Mouse (Mus musculus): ENCODE measurements at regions not wholly inside any gene's neighbourhood (a gene's known extent, or its start where the extent isn't known, plus 50 kb on each side); places are given as distances from the start of the nearest gene placed in this dataset.
"Not testable (repeated sequence)": the region's sequence is repeated elsewhere in the genome, so short reads cannot be mapped to it uniquely, and the experiment has no call there.

DNA sequence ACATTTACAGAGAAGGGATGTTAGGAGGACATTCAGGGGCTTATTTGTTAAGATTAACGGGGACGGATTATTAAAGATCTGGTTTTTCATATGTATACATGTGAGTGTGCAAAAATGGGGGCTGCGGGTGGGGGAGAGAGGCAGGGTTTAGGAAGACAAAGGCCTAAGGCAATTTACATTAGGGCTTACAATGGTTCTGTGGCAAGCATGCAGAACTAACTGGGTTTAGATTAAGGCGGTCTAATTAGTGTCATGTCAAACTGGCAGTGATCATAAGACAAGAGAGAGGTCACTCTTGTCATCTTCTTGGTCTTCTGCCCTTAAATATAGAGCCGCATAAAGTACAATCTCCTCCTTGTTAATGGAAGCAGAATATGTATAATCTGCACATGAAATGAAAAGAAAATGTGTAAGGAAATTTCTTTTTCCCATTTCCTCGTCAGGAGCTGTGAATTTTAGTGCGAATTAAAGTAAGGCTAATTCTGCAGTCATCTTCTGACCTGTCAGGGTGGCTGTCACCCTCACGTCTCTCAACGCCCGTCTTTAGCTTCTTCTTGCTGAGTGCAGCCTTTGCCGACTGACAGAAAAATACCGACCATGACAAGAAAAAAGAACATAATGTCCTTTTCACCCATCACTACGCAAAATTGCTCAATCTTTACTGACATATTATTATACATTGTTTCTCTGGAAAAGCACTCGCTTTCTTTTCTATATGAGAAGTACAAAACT, 256.6 kb upstream of the Meis2 start:
- in situ Hi-C loops (cut with MboI; ENCODE audit: low sequenced_read_pairs in 2 of 2, unreplicated experiment in 2 of 2): no loop called here
- no peaks in the 10 kb centered on the region for H3K4me1 ChIP-seq (ENCODE audit: control insufficient read depth in 2 of 2, insufficient read depth in 2 of 2, low read length in 2 of 2, poor library complexity in 1 of 2)
- H3K9ac ChIP-seq (ENCODE audit: insufficient read depth, low read depth, low read length, poor library complexity, severe bottlenecking): no peak overlapping the region
- no peak overlapping the region for H3K4me3 ChIP-seq (ENCODE audit: insufficient read depth in 1 of 2, low read depth in 1 of 2, low read length in 2 of 2, poor library complexity in 1 of 2, severe bottlenecking in 1 of 2)
- DNase-seq (ENCODE audit: low read depth, low spot score): no peak
- no peak for TF ChIP-seq MAFK (IDR thresholded peaks at IDR 0.05; ENCODE audit: insufficient read depth, low read depth, low read length)
- no peak for TF ChIP-seq ZNF384 (IDR thresholded peaks at IDR 0.05; ENCODE audit: low read depth, low read length)
- no peak for TF ChIP-seq CHD2 (IDR thresholded peaks at IDR 0.05; ENCODE audit: low read depth, low read length)
- no peak for TF ChIP-seq ZC3H11A (IDR thresholded peaks at IDR 0.05; ENCODE audit: borderline replicate concordance, low read depth, low read length)
- TF ChIP-seq HCFC1 (IDR thresholded peaks at IDR 0.05; ENCODE audit: borderline replicate concordance, insufficient read depth, low read length): no peak
- no peaks in the 10 kb centered on the region for H3K9me3 ChIP-seq (ENCODE audit: control insufficient read depth, insufficient read depth, low read depth, low read length)
- no peaks in the 10 kb centered on the region for H3K36me3 ChIP-seq (ENCODE audit: control insufficient read depth, insufficient read depth, low read length, poor library complexity, severe bottlenecking)
- H3K27ac ChIP-seq (ENCODE audit: insufficient read depth, low read depth, low read length, poor library complexity, severe bottlenecking): no peak overlapping the region

DNA sequence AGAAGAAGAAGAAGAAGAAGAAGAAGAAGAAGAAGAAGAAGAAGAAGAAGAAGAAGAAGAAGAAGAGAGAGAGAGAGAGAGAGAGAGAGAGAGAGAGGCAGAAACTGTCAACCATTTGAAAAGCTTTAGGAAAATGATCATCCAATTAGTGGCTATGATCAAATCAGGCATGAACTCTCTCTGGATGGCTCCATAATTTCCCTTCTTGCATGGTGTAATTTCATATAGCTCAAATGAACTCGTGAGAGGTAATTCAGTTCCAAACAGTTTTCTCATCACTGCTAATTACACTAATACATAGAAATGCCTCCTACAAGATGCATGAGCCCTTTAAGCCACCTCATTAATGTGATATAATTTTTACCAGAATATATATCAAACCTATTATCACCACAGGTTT, 233.9 kb upstream of the Meis2 start:
- Histone ChIP-seq H3K36me3 (ENCODE audit: control insufficient read depth, insufficient read depth, low read length, poor library complexity, severe bottlenecking) (no peaks in the 10 kb centered on the region), H3K9ac (ENCODE audit: insufficient read depth, low read depth, low read length, poor library complexity, severe bottlenecking) (no peak overlapping the region), H3K4me3 (ENCODE audit: insufficient read depth in 1 of 2, low read depth in 1 of 2, low read length in 2 of 2, poor library complexity in 1 of 2, severe bottlenecking in 1 of 2) (no peak overlapping the region), H3K4me1 (ENCODE audit: control insufficient read depth in 2 of 2, insufficient read depth in 2 of 2, low read length in 2 of 2, poor library complexity in 1 of 2) (no peaks in the 10 kb centered on the region), H3K9me3 (ENCODE audit: control insufficient read depth, insufficient read depth, low read depth, low read length) (no peaks in the 10 kb centered on the region), H3K27ac (ENCODE audit: insufficient read depth, low read depth, low read length, poor library complexity, severe bottlenecking) (no peak overlapping the region)
- no peak for DNase-seq (ENCODE audit: low read depth, low spot score)
- no peak for TF ChIP-seq HCFC1 (IDR thresholded peaks at IDR 0.05; ENCODE audit: borderline replicate concordance, insufficient read depth, low read length)
- TF ChIP-seq ZC3H11A (IDR thresholded peaks at IDR 0.05; ENCODE audit: borderline replicate concordance, low read depth, low read length): no peak
- TF ChIP-seq CHD2 (IDR thresholded peaks at IDR 0.05; ENCODE audit: low read depth, low read length): no peak
- TF ChIP-seq MAFK (IDR thresholded peaks at IDR 0.05; ENCODE audit: insufficient read depth, low read depth, low read length): no peak
- no peak for TF ChIP-seq ZNF384 (IDR thresholded peaks at IDR 0.05; ENCODE audit: low read depth, low read length)
- in situ Hi-C loops (cut with MboI; ENCODE audit: low sequenced_read_pairs in 2 of 2, unreplicated experiment in 2 of 2): no loop called here

- in situ Hi-C loops (cut with MboI; ENCODE audit: low sequenced_read_pairs in 2 of 2, unreplicated experiment in 2 of 2): no loop called here
- no peaks in the 10 kb centered on the region for H3K9me3 ChIP-seq (ENCODE audit: control insufficient read depth, insufficient read depth, low read depth, low read length)
- no peak overlapping the region for H3K27ac ChIP-seq (ENCODE audit: insufficient read depth, low read depth, low read length, poor library complexity, severe bottlenecking)
- H3K36me3 ChIP-seq (ENCODE audit: control insufficient read depth, insufficient read depth, low read length, poor library complexity, severe bottlenecking): no peaks in the 10 kb centered on the region
- H3K4me3 ChIP-seq (ENCODE audit: insufficient read depth in 1 of 2, low read depth in 1 of 2, low read length in 2 of 2, poor library complexity in 1 of 2, severe bottlenecking in 1 of 2): no peak overlapping the region
- no peak overlapping the region for H3K9ac ChIP-seq (ENCODE audit: insufficient read depth, low read depth, low read length, poor library complexity, severe bottlenecking)
- no peaks in the 10 kb centered on the region for H3K4me1 ChIP-seq (ENCODE audit: control insufficient read depth in 2 of 2, insufficient read depth in 2 of 2, low read length in 2 of 2, poor library complexity in 1 of 2)
- no peak for TF ChIP-seq HCFC1 (IDR thresholded peaks at IDR 0.05; ENCODE audit: borderline replicate concordance, insufficient read depth, low read length)
- no peak for TF ChIP-seq ZNF384 (IDR thresholded peaks at IDR 0.05; ENCODE audit: low read depth, low read length)
- TF ChIP-seq ZC3H11A (IDR thresholded peaks at IDR 0.05; ENCODE audit: borderline replicate concordance, low read depth, low read length): no peak
- TF ChIP-seq MAFK (IDR thresholded peaks at IDR 0.05; ENCODE audit: insufficient read depth, low read depth, low read length): no peak
- TF ChIP-seq CHD2 (IDR thresholded peaks at IDR 0.05; ENCODE audit: low read depth, low read length): no peak
- no peak for DNase-seq (ENCODE audit: low read depth, low spot score)
Measured at GRCm38 (mm10) chr2:116289886-116290285, 224.2 kb upstream of the Meis2 start.

- H3K9ac ChIP-seq (ENCODE audit: insufficient read depth, low read depth, low read length, poor library complexity, severe bottlenecking); H3K27ac ChIP-seq (ENCODE audit: insufficient read depth, low read depth, low read length, poor library complexity, severe bottlenecking); in situ Hi-C loops (cut with MboI; ENCODE audit: low sequenced_read_pairs in 2 of 2, unreplicated experiment in 2 of 2); H3K4me3 ChIP-seq (ENCODE audit: insufficient read depth in 1 of 2, low read depth in 1 of 2, low read length in 2 of 2, poor library complexity in 1 of 2, severe bottlenecking in 1 of 2); H3K4me1 ChIP-seq (ENCODE audit: control insufficient read depth in 2 of 2, insufficient read depth in 2 of 2, low read length in 2 of 2, poor library complexity in 1 of 2); H3K36me3 ChIP-seq (ENCODE audit: control insufficient read depth, insufficient read depth, low read length, poor library complexity, severe bottlenecking); H3K9me3 ChIP-seq (ENCODE audit: control insufficient read depth, insufficient read depth, low read depth, low read length): not testable (repeated sequence)
- DNase-seq (ENCODE audit: low read depth, low spot score): peak; percentile 49
- 0 out of 2 replicates have a peak, but pooled peaks have one; percentile 9 for TF ChIP-seq CHD2 (IDR thresholded peaks at IDR 0.05; ENCODE audit: low read depth, low read length)
Measured at GRCm38 (mm10) chr2:116243191-116243590, 177.6 kb upstream of the Meis2 start.

- no peaks in the 10 kb centered on the region for H3K4me1 ChIP-seq (ENCODE audit: control insufficient read depth in 2 of 2, insufficient read depth in 2 of 2, low read length in 2 of 2, poor library complexity in 1 of 2)
- no peak overlapping the region for H3K27ac ChIP-seq (ENCODE audit: insufficient read depth, low read depth, low read length, poor library complexity, severe bottlenecking)
- in situ Hi-C loops (cut with MboI; ENCODE audit: low sequenced_read_pairs in 2 of 2, unreplicated experiment in 2 of 2): no loop called here
- no peaks in the 10 kb centered on the region for H3K36me3 ChIP-seq (ENCODE audit: control insufficient read depth, insufficient read depth, low read length, poor library complexity, severe bottlenecking)
- H3K9me3 ChIP-seq (ENCODE audit: control insufficient read depth, insufficient read depth, low read depth, low read length): no peaks in the 10 kb centered on the region
- no peak overlapping the region for H3K9ac ChIP-seq (ENCODE audit: insufficient read depth, low read depth, low read length, poor library complexity, severe bottlenecking)
- no peak for DNase-seq (ENCODE audit: low read depth, low spot score)
- TF ChIP-seq HCFC1 (IDR thresholded peaks at IDR 0.05; ENCODE audit: borderline replicate concordance, insufficient read depth, low read length): no peak
- TF ChIP-seq ZC3H11A (IDR thresholded peaks at IDR 0.05; ENCODE audit: borderline replicate concordance, low read depth, low read length): no peak
- no peak for TF ChIP-seq ZNF384 (IDR thresholded peaks at IDR 0.05; ENCODE audit: low read depth, low read length)
- no peak for TF ChIP-seq MAFK (IDR thresholded peaks at IDR 0.05; ENCODE audit: insufficient read depth, low read depth, low read length)
- TF ChIP-seq CHD2 (IDR thresholded peaks at IDR 0.05; ENCODE audit: low read depth, low read length): no peak
- H3K4me3 ChIP-seq (ENCODE audit: insufficient read depth in 1 of 2, low read depth in 1 of 2, low read length in 2 of 2, poor library complexity in 1 of 2, severe bottlenecking in 1 of 2): no peak overlapping the region
Measured at GRCm38 (mm10) chr2:116236731-116237130, 171.1 kb upstream of the Meis2 start.

Data from ES-E14 (cell line).